Mouse (Mus musculus): Measurements from ENCODE around the gene Lingo3. TPM values are rescaled to one million over a fixed set of nuclear protein-coding genes. Genes with fewer than 3 reads are reported as not detected.

Lingo3 gene
- polyA plus RNA-seq, 1 experiment = not detected

- peaks cover 6% of the 10 kb centered on the region; the same call in 1 of the 2 replicates for H3K4me1 ChIP-seq (ENCODE audit: control insufficient read depth, insufficient read depth, low read length)
- TF ChIP-seq POLR2A (IDR thresholded peaks at IDR 0.05; ENCODE audit: borderline replicate concordance, low read depth, low read length) = no peak
- no peak for TF ChIP-seq CTCF (IDR thresholded peaks at IDR 0.05; ENCODE audit: low read depth, low read length)
- no peak within 1 kb of the TSS for H3K4me3 ChIP-seq (ENCODE audit: insufficient read depth, low read length)
- H3K27ac ChIP-seq (ENCODE audit: insufficient read depth, low read depth, low read length) = no peak within 1 kb of the TSS
Measured at GRCm38 (mm10) chr10:80813366-80813765, 30.5 kb downstream of the Lingo3 start, which contains the start of gene Jsrp1. Gene Jsrp1, minus strand, starts transcription at chr10:80813498.

GRCm38 (mm10) chr10:80812391-80813041 lies 31.3 kb downstream of the Lingo3 start:
- peaks cover 8% of the 10 kb centered on the region for H3K4me1 ChIP-seq (ENCODE audit: control insufficient read depth, insufficient read depth, low read length)
- no peak for TF ChIP-seq POLR2A (IDR thresholded peaks at IDR 0.05; ENCODE audit: borderline replicate concordance, low read depth, low read length)
- TF ChIP-seq CTCF (IDR thresholded peaks at IDR 0.05; ENCODE audit: low read depth, low read length) = no peak
- H3K27ac ChIP-seq (ENCODE audit: insufficient read depth, low read depth, low read length) = no peak overlapping the region
- no peak overlapping the region for H3K4me3 ChIP-seq (ENCODE audit: insufficient read depth, low read length)

DNA sequence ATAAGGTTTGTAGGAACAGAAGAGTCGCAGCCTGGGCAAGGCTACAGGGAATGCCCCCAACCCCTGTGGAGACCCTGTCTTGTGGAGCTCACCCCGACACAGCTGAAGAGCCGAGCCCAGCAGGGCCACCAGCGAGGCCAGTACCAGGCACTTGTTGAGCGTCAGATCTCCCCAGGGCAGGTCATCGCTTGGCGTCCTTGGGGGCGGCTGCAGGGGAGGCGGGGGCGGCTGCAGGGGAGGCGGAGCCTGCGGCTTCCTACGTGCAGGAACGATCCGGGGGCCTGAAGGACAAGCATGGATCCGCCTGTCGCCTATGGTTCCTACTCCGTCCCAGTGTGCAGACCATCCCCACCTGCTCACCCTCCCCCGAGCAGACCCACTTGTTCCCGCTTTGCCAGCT lies 33.8 kb downstream of the Lingo3 start:
- Histone ChIP-seq H3K4me3 (ENCODE audit: insufficient read depth, low read length) (no peak overlapping the region), H3K27ac (ENCODE audit: insufficient read depth, low read depth, low read length) (no peak overlapping the region), H3K4me1 (ENCODE audit: control insufficient read depth, insufficient read depth, low read length) (peaks cover 8% of the 10 kb centered on the region)
- TF ChIP-seq CTCF (IDR thresholded peaks at IDR 0.05; ENCODE audit: low read depth, low read length) = no peak
- no peak for TF ChIP-seq POLR2A (IDR thresholded peaks at IDR 0.05; ENCODE audit: borderline replicate concordance, low read depth, low read length)

DNA sequence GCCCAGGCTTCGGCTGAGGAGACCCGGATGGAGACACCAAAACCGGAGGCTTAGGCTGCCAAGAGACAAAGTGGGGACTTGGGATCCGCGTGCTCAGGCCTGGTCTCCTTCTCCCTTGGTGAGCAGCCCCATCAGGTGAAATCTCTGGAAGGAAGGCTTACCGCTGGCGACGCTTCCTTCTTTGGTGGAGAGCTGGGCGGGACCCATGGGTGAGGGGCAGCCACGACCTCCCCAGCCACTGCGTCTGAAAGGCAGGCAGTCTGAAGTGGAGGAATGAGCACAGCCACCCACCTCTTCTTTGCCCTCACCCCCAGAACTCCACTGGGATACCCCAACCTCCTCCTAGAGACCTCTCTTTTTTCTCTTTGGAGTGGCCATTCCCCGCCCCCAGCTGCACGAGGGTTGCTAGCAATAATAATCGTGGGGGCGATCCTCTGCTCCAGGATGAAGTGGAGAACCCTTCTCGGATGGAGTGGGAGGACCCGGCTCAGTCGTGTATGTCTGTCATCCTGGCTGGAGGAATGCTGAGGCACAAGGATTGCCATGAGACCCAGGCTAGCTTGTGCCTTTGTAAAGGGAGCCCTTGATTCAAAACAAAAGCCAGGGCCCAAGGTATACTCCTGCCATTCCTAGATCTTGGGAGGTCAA lies 34.7 kb downstream of the Lingo3 start:
- peaks cover 8% of the 10 kb centered on the region for H3K4me1 ChIP-seq (ENCODE audit: control insufficient read depth, insufficient read depth, low read length)
- H3K4me3 ChIP-seq (ENCODE audit: insufficient read depth, low read length) = no peak overlapping the region
- H3K27ac ChIP-seq (ENCODE audit: insufficient read depth, low read depth, low read length) = no peak overlapping the region
- TF ChIP-seq CTCF (IDR thresholded peaks at IDR 0.05; ENCODE audit: low read depth, low read length) = no peak
- TF ChIP-seq POLR2A (IDR thresholded peaks at IDR 0.05; ENCODE audit: borderline replicate concordance, low read depth, low read length) = no peak

- Histone ChIP-seq H3K4me3 (ENCODE audit: insufficient read depth, low read length) (no peak overlapping the region), H3K27ac (ENCODE audit: insufficient read depth, low read depth, low read length) (no peak overlapping the region), H3K4me1 (ENCODE audit: control insufficient read depth, insufficient read depth, low read length) (peaks cover 8% of the 10 kb centered on the region)
- TF ChIP-seq CTCF (IDR thresholded peaks at IDR 0.05; ENCODE audit: low read depth, low read length) = no peak
- TF ChIP-seq POLR2A (IDR thresholded peaks at IDR 0.05; ENCODE audit: borderline replicate concordance, low read depth, low read length) = no peak
Measured at GRCm38 (mm10) chr10:80808099-80808984, 35.5 kb downstream of the Lingo3 start.

DNA sequence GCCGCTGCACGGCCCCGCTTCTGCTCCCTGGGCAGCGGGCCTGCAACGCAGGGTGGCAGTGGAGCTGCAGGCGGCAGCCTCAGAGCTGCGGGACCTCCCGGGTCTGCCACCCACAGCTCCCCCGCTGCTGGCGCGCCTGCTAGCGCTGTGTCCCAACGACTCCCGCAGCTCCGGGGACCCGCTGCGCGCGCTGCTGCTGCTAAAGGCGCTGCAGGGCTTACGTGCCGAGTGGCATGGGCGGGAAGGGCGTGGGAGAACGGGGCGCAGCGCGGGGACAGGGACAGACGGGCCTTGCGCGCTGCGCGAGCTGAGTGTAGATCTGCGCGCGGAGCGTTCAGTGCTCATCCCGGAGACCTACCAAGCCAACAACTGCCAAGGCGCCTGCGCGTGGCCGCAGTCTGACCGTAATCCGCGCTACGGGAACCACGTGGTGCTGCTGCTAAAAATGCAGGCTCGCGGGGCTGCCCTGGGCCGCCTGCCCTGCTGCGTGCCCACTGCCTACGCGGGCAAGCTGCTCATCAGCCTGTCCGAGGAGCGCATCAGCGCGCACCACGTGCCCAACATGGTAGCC lies 36.7 kb downstream of the Lingo3 start:
- Histone ChIP-seq H3K27ac (ENCODE audit: insufficient read depth, low read depth, low read length) (peak overlapping the region; percentile 46; the same call in 1 of the 2 replicates), H3K4me3 (ENCODE audit: insufficient read depth, low read length) (peak overlapping the region; percentile 69), H3K4me1 (ENCODE audit: control insufficient read depth, insufficient read depth, low read length) (peaks cover 2% of the 10 kb centered on the region; the same call in 1 of the 2 replicates)
- no peak for TF ChIP-seq POLR2A (IDR thresholded peaks at IDR 0.05; ENCODE audit: borderline replicate concordance, low read depth, low read length)
- TF ChIP-seq CTCF (IDR thresholded peaks at IDR 0.05; ENCODE audit: low read depth, low read length) = no peak

DNA sequence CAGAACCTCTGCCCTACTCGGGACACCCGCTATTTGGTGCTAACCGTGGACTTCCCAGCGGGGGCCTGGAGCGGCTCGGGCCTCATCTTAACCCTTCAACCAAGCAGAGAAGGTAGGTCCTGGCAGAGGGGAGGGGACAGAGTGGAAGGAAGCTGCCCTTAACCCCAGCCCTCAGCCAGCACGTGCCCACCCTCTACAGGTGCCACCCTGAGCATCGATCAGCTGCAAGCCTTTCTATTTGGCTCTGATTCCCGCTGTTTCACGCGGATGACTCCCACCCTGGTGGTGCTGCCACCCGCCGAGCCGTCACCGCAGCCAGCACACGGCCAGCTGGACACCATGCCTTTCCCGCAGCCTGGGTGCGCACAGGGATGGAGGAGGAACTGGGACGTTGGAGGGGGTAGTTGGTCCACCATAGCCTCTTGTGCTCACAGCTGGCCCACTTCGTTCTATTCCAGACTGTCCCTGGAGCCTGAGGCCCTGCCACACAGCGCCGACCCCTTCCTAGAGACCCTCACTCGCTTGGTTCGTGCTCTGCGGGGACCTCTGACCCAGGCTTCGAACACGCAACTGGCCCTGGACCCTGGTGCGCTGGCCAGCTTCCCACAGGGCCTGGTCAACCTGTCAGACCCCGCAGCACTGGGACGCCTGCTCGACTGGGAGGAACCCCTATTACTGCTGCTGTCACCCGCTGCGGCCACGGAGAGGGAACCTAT lies 37.3 kb downstream of the Lingo3 start:
- peaks cover 4% of the 10 kb centered on the region; the same call in 1 of the 2 replicates for H3K4me1 ChIP-seq (ENCODE audit: control insufficient read depth, insufficient read depth, low read length)

DNA sequence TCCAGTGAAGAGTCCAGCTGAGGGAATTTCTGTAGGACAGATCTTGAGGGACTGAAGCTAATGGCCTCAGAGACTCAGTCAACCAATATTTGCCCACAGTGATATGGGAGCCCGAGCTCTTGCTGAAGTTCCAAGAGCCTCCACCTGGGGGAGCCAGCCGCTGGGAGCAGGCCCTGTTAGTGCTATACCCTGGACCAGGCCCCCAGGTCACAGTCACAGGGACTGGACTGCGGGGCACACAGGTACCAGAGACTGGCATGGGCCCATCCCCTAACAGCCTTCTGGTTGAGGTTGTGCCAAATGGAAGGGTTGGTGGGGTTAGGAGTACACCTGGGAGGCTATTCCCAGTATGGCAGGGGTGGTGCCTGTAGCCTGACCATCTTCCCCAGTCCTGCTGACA lies 37.9 kb downstream of the Lingo3 start:
- TF ChIP-seq POLR2A (IDR thresholded peaks at IDR 0.05; ENCODE audit: borderline replicate concordance, low read depth, low read length) (no peak), CTCF (IDR thresholded peaks at IDR 0.05; ENCODE audit: low read depth, low read length) (peak; percentile 58)
- peaks cover 8% of the 10 kb centered on the region for H3K4me1 ChIP-seq (ENCODE audit: control insufficient read depth, insufficient read depth, low read length)
- no peak overlapping the region for H3K4me3 ChIP-seq (ENCODE audit: insufficient read depth, low read length)
- no peak overlapping the region for H3K27ac ChIP-seq (ENCODE audit: insufficient read depth, low read depth, low read length)

More for the DNA sequence above, 37.3 kb downstream of the Lingo3 start:
- Histone ChIP-seq H3K27ac (ENCODE audit: insufficient read depth, low read depth, low read length) (no peak overlapping the region), H3K4me3 (ENCODE audit: insufficient read depth, low read length) (peak overlapping the region; percentile 69)
- TF ChIP-seq CTCF (IDR thresholded peaks at IDR 0.05; ENCODE audit: low read depth, low read length) (no peak), POLR2A (IDR thresholded peaks at IDR 0.05; ENCODE audit: borderline replicate concordance, low read depth, low read length) (no peak)

DNA sequence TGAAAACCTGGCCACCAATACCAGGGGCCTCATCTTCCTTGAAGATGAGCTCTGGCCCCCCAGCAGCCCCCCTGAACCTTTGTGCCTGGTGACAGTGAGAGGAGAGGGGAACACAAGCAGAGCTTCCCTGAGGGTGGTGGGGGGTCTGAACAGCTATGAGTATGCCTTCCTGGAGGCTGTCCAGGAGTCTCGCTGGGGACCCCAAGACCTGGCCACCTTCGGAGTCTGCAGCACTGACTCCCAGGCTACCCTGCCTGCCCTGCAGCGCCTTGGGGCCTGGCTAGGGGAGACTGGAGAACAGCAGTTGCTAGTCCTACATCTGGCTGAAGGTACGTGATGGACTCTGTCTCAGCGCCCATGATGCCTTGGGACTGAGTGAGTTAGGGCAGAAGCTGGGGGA lies 38.5 kb downstream of the Lingo3 start:
- H3K27ac ChIP-seq (ENCODE audit: insufficient read depth, low read depth, low read length) = no peak overlapping the region
- H3K4me3 ChIP-seq (ENCODE audit: insufficient read depth, low read length) = no peak overlapping the region
- no peak for TF ChIP-seq CTCF (IDR thresholded peaks at IDR 0.05; ENCODE audit: low read depth, low read length)
- TF ChIP-seq POLR2A (IDR thresholded peaks at IDR 0.05; ENCODE audit: borderline replicate concordance, low read depth, low read length) = no peak
- peaks cover 8% of the 10 kb centered on the region for H3K4me1 ChIP-seq (ENCODE audit: control insufficient read depth, insufficient read depth, low read length)
